ENCODE assay signal across 8 mouse cellular contexts in genomic region chr11:104195791-104196190, GRCm38 (mm10). TPM values are rescaled to one million over a fixed set of nuclear protein-coding genes. Genes with fewer than 3 reads are reported as not detected.
DNase-seq lines count a peak whose midpoint lies in the region; ATAC-seq and TF ChIP-seq lines count a peak whose summit lies in the region.

No protein-coding gene starts in this region.

- H3K4me2 ChIP-seq in heart, embryonic 12.5 days = no peak overlapping the region
- peak overlapping the region; percentile 11; the same call in 1 of the 2 replicates for H3K4me2 ChIP-seq in forebrain, postnatal 0 days (ENCODE audit: low read depth)
- H3K4me2 ChIP-seq in hindbrain, embryonic 14.5 days (replicated peaks) = peak overlapping the region; percentile 24
- no peak overlapping the region for H3K4me2 ChIP-seq in midbrain, embryonic 11.5 days

- H3K4me3 ChIP-seq in heart, embryonic 12.5 days = no peak overlapping the region
- no peak overlapping the region for H3K4me3 ChIP-seq in forebrain, postnatal 0 days (ENCODE audit: low read depth, low read length)
- no peak overlapping the region for H3K4me3 ChIP-seq in hindbrain, embryonic 14.5 days (replicated peaks; ENCODE audit: low read length)
- no peak overlapping the region for H3K4me3 ChIP-seq in midbrain, embryonic 11.5 days (ENCODE audit: low read depth, low read length)
- no peak overlapping the region for H3K4me3 ChIP-seq in small intestine, adult 2 months (ENCODE audit: low read depth, low read length)

- H3K9ac ChIP-seq in heart, embryonic 12.5 days = no peak overlapping the region
- H3K9ac ChIP-seq in forebrain, postnatal 0 days = no peak overlapping the region
- no peak overlapping the region for H3K9ac ChIP-seq in hindbrain, embryonic 14.5 days
- H3K9ac ChIP-seq in midbrain, embryonic 11.5 days (ENCODE audit: low read length) = no peak overlapping the region

- ATAC-seq in heart, embryonic 12.5 days (ENCODE audit: insufficient number of reproducible peaks, low FRiP score) = no peak
- peak; percentile 98 for ATAC-seq in forebrain, postnatal 0 days
- peak; percentile 79 for ATAC-seq in hindbrain, embryonic 14.5 days (ENCODE audit: low FRiP score)
- ATAC-seq in midbrain, embryonic 11.5 days (ENCODE audit: low FRiP score) = peak; percentile 71

- H3K4me1 ChIP-seq in heart, embryonic 12.5 days (replicated peaks) = no peaks in the 10 kb centered on the region
- no peaks in the 10 kb centered on the region for H3K4me1 ChIP-seq in forebrain, postnatal 0 days (ENCODE audit: insufficient read depth)
- no peaks in the 10 kb centered on the region for H3K4me1 ChIP-seq in hindbrain, embryonic 14.5 days (replicated peaks; ENCODE audit: control insufficient read depth, insufficient read depth, low read length)
- H3K4me1 ChIP-seq in midbrain, embryonic 11.5 days (ENCODE audit: control insufficient read depth, insufficient read depth, low read length) = no peaks in the 10 kb centered on the region
- no peaks in the 10 kb centered on the region for H3K4me1 ChIP-seq in small intestine, adult 2 months (ENCODE audit: control insufficient read depth, insufficient read depth, insufficient read length, low read length)

- peak; percentile 95 for DNase-seq in heart, adult 11 months
- DNase-seq in cerebellum, adult 18-20 months = peak; percentile 94 to 96
- peak; percentile 95 for DNase-seq in forebrain, postnatal 0 days
- peak; percentile 99 for DNase-seq in hindbrain, embryonic 14.5 days (ENCODE audit: low spot score)
- peak; percentile 76 to 91 for DNase-seq in left cerebral cortex, adult 8-10 months (ENCODE audit: low spot score in 2 of 2)
- peak; percentile 100 for DNase-seq in midbrain, embryonic 11.5 days (ENCODE audit: low spot score, missing footprints)

- H3K27me3 ChIP-seq in heart, embryonic 12.5 days (replicated peaks) = peaks cover 23% of the 10 kb centered on the region
- H3K27me3 ChIP-seq in forebrain, postnatal 0 days (ENCODE audit: insufficient read depth, low read length) = peaks cover 7% of the 10 kb centered on the region
- H3K27me3 ChIP-seq in hindbrain, embryonic 14.5 days (ENCODE audit: control insufficient read depth, insufficient read depth, low read length) = peaks cover 17% of the 10 kb centered on the region; the same call in 1 of the 2 replicates
- no peaks in the 10 kb centered on the region for H3K27me3 ChIP-seq in midbrain, embryonic 11.5 days (ENCODE audit: control insufficient read depth, insufficient read depth, low read length)
- no peaks in the 10 kb centered on the region for H3K27me3 ChIP-seq in small intestine, adult 2 months (ENCODE audit: control insufficient read depth, insufficient read depth, low read length)

- H3K27ac ChIP-seq in heart, embryonic 12.5 days (ENCODE audit: poor library complexity, severe bottlenecking) = no peak overlapping the region
- no peak overlapping the region for H3K27ac ChIP-seq in forebrain, postnatal 0 days (ENCODE audit: low read depth, low read length)
- no peak overlapping the region for H3K27ac ChIP-seq in hindbrain, embryonic 14.5 days
- no peak overlapping the region for H3K27ac ChIP-seq in midbrain, embryonic 11.5 days (ENCODE audit: low read depth, low read length)
- H3K27ac ChIP-seq in small intestine, adult 2 months (ENCODE audit: insufficient read depth, low read depth, low read length) = no peak overlapping the region

- H3K36me3 ChIP-seq in heart, embryonic 12.5 days = no peaks in the 10 kb centered on the region
- no peaks in the 10 kb centered on the region for H3K36me3 ChIP-seq in forebrain, postnatal 0 days (ENCODE audit: insufficient read depth)
- H3K36me3 ChIP-seq in hindbrain, embryonic 14.5 days (replicated peaks; ENCODE audit: control insufficient read depth, insufficient read depth) = no peaks in the 10 kb centered on the region
- no peaks in the 10 kb centered on the region for H3K36me3 ChIP-seq in midbrain, embryonic 11.5 days (ENCODE audit: control insufficient read depth, insufficient read depth, low read length)
- no peaks in the 10 kb centered on the region for H3K36me3 ChIP-seq in small intestine, adult 2 months (ENCODE audit: control insufficient read depth, insufficient read depth, low read length)

- H3K9me3 ChIP-seq in heart, embryonic 12.5 days (replicated peaks) = no peaks in the 10 kb centered on the region
- H3K9me3 ChIP-seq in forebrain, postnatal 0 days (ENCODE audit: low read length) = no peaks in the 10 kb centered on the region
- no peaks in the 10 kb centered on the region for H3K9me3 ChIP-seq in hindbrain, embryonic 14.5 days (ENCODE audit: control insufficient read depth, low read length)
- no peaks in the 10 kb centered on the region for H3K9me3 ChIP-seq in midbrain, embryonic 11.5 days (ENCODE audit: control insufficient read depth, low read length)

- WGBS in heart, embryonic 12.5 days = 10% methylated on average over 9 of the region's 9 CpGs
- 4% methylated on average over 9 of the region's 9 CpGs for WGBS in forebrain, postnatal 0 days
- WGBS in hindbrain, embryonic 14.5 days = 7% methylated on average over 9 of the region's 9 CpGs
- 9% methylated on average over 9 of the region's 9 CpGs for WGBS in midbrain, embryonic 11.5 days
- WGBS in small intestine, adult 2 months = 9% methylated on average over 9 of the region's 9 CpGs

- TF ChIP-seq POLR2A in small intestine, adult 2 months (IDR thresholded peaks at IDR 0.05; ENCODE audit: low read depth, low read length) = no peak

- TF ChIP-seq CTCF in forebrain, postnatal 0 days (IDR thresholded peaks at IDR 0.05; ENCODE audit: low read depth) = peak; percentile 100
- TF ChIP-seq CTCF in small intestine, adult 2 months (IDR thresholded peaks at IDR 0.05; ENCODE audit: extremely low read depth, insufficient read length, insufficient replicate concordance, low read depth, low read length) = peak; percentile 54; the same call in 1 of the 2 replicates

RNA-seq across cellular contexts. Expression of gene Sppl2c, which starts 9.7 kb away (rescaled TPM):
- polyA plus RNA-seq in heart, embryonic 12.5 days (2016; fragmentation: Nextera tagmentation; extraction: Ambion mirVana) = not detected in 2 replicates
- 0.19 TPM in 1 of 2 replicates, not detected in the other for total RNA-seq in forebrain, postnatal 0 days (2014; rRNA removed)
- polyA plus RNA-seq in forebrain, postnatal 0 days (2015; fragmentation: Nextera tagmentation; extraction: Ambion mirVana) = not detected in 2 replicates
- not detected in 2 replicates for polyA plus RNA-seq in hindbrain, embryonic 14.5 days (2014; fragmentation: Nextera tagmentation; extraction: Ambion mirVana)
- not detected for total RNA-seq in left cerebral cortex, adult 8-10 months (2022)
- not detected in 2 replicates for polyA plus RNA-seq in midbrain, embryonic 11.5 days (2014; fragmentation: Nextera tagmentation; extraction: Ambion mirVana)
- not detected in 2 replicates for polyA plus RNA-seq in small intestine, adult 2 months (2012; rRNA removed)

RNA-seq across cellular contexts. Expression of gene Mapt, which starts 35.4 kb away (rescaled TPM):
- polyA plus RNA-seq in heart, embryonic 12.5 days (2016; fragmentation: Nextera tagmentation; extraction: Ambion mirVana) = 0.41 and 0.98 TPM in 2 replicates
- 582 and 641 TPM in 2 replicates for total RNA-seq in forebrain, postnatal 0 days (2014; rRNA removed)
- polyA plus RNA-seq in forebrain, postnatal 0 days (2015; fragmentation: Nextera tagmentation; extraction: Ambion mirVana) = 985 and 1,388 TPM in 2 replicates
- polyA plus RNA-seq in hindbrain, embryonic 14.5 days (2014; fragmentation: Nextera tagmentation; extraction: Ambion mirVana) = 939 and 1,013 TPM in 2 replicates
- 100 to 1,000 TPM; 361 to 377 (median 364) TPM for total RNA-seq in left cerebral cortex, adult 8-10 months (2022)
- 70.9 and 71.6 TPM in 2 replicates for polyA plus RNA-seq in midbrain, embryonic 11.5 days (2014; fragmentation: Nextera tagmentation; extraction: Ambion mirVana)
- polyA plus RNA-seq in small intestine, adult 2 months (2012; rRNA removed) = 0.74 and 1.0 TPM in 2 replicates

Comparison
In these comparisons a context has a peak if more than half of its experiments do, and no peak if none do; other contexts are left out.
1. H3K4me2 ChIP-seq: peak in forebrain, postnatal 0 days (single experiment) and hindbrain, embryonic 14.5 days (single experiment); none in heart, embryonic 12.5 days (single experiment) and midbrain, embryonic 11.5 days (single experiment).
2. RNA of gene Mapt, which starts 35.4 kb away (polyA plus RNA-seq): 985 to 1,388 TPM in forebrain, postnatal 0 days, 939 to 1,013 TPM in hindbrain, embryonic 14.5 days and 70.9 to 71.6 TPM in midbrain, embryonic 11.5 days; 0.74 to 1.0 TPM in small intestine, adult 2 months and 0.41 to 0.98 TPM in heart, embryonic 12.5 days; every median in the first group is over 10 times any median in the second.
3. Peak in every context shown above with its lines, with median percentiles within 50 percentile points of each other: DNase-seq.